Mouse (Mus musculus) mature B cell (primary cell): ENCODE measurements around the gene Ablim2.

Experiments used
- in situ Hi-C: fragments of 300-500 bp; cut with MboI; formaldehyde crosslinking; loops from 2 replicates; pipeline ENCODE4 v1.14.3; 2019

Ablim2 gene

DNA sequence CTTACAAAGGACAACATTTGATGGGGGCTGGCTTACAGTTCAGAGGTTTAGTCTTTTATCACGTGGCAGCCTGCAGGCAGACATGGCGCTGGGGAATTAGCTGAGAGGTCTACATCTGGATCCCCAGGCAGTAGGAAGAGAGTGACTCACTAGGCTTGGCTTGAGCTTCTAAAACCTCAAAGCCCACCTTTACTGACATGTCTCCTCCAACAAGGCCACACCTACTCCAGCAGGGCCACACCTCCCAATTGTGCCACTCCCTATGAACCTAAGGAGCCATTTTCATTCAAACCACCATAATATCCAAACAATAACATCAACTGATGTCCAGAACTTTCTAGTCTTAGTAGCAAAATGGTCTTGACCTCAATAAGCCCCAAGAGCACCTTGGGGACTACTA lies 12.6 kb downstream of the Ablim2 start:
- in situ Hi-C loops, result no loop called here

DNA sequence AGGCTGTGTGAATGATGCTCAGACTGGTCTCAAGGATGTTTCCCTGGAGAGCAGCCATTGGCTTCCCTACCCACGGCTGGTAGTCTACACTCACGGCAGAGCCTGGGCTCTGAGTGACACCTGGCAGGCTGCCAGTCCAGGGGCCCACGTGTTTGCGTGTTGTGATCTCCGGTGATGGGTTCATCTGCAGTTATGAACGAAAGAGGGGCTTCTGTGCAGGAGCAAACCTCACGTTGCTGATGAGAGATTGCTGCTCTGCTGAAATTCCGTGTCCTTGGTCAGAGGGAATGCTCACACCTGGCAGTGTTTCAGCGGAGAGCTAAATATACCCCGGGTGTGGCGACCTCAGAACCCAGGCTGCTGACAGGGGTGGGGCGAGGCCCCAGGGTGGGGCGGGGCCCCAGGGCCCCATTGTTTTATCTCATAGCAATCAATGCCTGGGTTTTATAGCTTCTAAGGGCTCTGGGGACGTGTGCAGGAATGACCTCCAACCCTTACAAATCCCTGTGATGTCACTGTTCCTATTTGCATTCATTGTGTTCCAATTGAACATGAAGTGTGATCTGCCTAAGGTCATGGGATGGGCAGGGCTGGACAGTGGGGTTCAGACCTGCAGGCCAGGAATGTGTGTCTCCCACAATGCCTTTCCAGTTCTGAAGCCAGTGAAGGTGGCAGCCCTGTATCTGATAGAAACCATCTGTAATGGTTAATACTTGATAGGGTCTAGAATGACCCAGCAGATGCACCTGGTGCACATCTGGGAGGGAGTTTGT lies 13.4 kb downstream of the Ablim2 start:
- in situ Hi-C loops, result no loop called here

DNA sequence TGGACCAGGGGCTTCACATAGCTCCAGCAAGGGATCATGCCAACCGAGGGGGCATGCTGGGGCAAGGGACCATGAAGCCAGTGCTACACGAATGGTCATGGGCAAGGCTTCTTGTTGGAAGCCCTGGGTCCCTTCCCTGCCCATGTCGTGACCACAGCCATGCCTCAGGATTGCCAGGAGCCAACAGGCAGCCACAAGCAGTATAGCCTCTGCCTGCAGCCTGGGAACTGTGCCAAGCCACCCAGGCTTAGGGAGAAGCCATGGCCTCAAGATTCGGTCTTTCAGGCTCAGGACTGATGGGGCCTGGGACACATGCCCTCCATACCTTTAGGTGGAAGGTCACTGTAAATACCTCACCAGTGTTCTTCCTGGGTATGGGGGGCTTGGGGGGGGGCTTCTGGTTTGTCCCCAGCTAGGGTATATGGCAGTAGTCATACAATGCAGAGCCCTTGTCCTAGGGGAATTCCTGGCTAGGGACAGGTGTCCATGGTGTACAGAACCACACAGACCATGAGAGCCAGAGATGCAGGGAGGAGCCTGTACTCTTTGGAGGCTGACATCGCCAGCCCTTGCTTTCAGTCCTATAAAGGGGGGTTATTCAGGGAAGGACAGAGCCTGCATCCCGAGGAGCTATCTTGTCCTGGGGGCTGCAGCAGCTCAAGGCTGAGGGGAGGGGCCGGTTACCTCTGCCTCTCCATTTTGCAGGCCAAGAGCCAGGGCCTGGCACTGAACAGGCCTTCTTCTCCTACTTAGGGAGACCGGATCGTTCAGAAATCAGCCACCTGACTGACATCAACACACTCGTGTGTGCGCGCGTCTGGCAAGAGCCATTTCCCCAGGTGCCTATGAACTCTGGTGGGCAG lies 15.8 kb downstream of the Ablim2 start:
- in situ Hi-C loops, result no loop called here

DNA sequence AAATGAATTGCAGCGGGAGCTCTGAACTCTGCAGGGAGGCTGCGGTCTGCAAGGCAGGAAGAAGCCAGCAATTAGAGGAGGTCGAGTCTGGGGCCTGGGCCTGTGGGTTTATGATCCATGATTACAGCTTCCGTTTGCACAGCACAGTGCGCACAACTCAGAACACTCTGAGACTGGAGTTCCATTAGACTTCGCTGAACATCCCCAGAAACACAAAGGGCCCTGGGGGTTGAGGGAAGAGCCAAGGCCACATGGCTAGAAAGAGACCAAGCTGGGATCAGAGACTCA lies 16.4 kb downstream of the Ablim2 start:
- in situ Hi-C loops, result no loop called here

DNA sequence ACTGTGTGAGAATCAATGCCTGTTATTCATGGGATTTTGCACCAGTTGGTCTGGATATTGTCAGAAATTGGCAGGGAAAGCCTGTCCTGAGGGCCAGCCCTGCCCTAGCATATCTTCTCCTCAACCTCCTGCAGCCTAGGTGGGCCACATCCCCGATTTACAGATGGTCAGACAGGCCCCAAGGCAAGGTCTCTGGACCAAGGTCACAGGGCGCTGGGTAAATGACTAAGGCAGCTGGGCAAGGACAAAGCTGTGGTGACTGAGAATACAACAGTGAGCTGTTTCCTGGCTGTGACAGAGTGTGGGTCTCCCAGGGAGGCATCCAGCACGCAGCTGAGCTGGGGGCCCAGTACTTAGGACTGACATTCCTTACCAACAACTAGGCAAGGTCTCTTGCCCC lies 23.4 kb downstream of the Ablim2 start:
- in situ Hi-C loops, result no loop called here

DNA sequence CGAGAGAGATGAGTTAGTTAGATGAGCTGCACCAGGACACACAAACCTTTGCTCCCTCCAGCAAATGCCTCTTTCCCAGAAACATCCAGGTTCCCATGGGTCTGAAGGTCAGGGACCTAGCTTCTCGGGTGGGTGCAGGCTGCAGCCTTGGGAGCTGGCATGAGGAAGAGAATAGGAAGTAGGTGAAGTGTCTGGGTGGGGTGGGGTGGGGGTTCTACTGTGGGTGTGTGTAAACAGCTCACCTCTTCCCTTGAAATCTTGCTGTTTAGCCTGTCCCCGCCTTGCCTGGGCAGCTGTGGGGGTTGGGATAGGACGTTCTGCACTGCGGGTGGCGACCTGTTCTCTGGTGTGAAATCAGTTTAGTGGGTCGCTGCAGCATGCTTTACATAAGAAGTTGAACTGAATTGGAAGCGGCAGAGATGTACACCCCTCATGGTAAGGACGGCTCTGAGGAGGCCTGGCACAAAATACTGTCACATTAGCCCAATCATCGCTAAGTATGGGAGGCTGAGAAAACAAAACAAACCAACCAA lies 25.0 kb downstream of the Ablim2 start:
- in situ Hi-C loops, result no loop called here

DNA sequence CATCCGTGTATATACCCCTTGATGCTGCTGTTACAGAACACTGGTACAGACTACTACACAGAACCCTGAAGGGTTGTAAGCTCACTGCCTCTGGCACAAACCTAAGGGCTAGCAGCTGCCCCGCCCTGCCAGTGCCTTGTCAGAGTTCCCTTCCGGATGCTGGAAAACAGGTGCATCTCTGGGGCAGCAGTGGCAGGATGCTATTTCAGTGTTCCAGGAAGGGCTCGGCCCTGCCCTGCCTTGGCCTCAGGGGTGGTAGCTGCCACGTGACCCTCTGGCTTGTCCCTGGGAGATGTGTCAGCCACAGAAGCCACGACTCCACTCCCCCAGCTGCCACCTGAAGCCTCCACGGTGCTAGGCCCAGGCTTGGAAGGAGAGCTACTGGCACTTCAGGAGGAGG lies 28.2 kb downstream of the Ablim2 start:
- in situ Hi-C loops, result no loop called here

DNA sequence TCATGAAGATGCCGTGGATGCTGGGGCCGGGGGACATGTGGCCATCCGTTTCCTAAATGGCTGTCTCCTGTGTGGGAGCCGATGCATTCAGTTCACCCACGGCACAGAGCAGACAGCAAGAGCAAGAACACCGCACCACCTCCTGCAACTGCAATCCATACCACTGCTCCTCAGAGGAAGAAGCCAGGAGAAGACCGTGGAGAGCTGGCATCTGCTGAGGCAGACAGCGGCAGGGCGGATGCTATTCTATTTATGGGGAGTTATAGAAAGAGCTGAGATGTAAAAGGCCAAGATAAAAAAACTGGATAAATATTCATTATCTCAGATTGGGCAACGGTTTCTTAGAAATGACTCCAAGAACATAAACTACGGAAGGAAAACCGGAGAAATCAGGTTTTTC lies 30.2 kb downstream of the Ablim2 start:
- in situ Hi-C loops, result no loop called here

DNA sequence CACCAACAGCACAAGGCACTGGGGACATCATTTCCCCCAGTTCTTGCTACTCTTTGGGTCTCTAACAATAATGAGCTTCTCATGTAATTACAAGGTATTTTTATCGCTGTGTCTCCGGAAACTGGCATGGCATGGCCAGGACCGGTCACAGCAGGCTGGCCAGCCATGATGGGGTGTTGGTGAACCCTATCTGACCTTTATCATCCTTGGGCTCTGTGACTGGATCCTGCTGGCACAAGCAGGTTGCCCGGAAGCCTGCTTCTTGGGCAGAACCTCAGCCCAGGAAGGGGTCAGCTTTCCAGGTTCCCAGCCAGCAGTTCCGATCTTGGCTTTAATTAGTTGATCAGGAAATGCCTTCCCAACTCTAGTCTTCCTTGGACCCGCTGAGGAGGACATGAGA lies 31.0 kb downstream of the Ablim2 start:
- in situ Hi-C loops, result no loop called here

DNA sequence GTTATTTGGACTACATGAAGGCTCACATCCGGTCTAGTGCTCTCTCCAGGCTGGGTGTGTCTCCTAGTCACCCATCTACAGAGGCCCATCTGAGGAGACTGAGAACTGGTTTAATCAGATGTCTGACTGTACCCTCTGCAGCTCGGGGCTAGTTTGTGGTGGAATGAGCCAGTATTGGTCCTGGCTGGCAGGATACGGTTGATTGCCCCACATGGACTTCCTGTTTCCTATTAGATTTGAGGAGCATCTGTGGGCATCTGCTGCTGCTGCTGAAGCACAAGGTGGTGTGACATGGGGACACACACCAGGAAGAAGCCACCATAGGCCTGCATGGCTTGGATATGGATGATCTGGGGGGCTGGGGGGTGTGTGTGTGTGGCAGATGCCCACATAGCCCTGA lies 32.0 kb downstream of the Ablim2 start:
- in situ Hi-C loops, result no loop called here

DNA sequence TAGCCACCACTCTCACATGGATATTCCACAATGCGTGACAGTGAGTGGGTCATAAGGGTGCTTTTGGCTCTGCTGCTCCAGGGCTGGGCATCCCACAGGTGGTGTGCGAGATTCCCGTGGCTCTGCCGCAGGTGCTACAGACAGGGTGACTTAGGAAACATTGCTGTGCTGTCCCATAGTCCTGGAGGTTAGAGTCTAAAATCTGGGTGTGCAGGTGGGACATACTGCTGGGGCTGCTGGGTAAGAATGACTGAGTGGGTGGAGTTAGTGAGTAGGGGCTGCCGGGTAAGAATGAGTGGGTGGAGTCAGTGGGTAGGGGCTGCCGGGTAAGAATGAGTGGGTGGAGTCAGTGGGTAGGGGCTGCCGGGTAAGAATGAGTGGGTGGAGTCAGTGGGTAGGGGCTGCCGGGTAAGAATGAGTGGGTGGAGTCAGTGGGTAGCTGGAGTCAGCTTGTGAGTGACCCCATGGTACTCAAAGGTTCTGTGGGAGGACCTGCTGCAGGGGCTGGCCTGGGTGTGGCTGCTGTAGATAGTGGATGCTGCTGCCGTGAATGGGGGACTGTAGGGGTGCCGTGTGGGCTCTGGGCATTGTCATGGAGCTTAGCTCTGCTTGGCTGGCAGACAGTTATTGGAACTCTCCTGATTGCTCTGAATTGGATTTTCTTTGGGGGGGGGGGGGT lies 32.8 kb downstream of the Ablim2 start:
- in situ Hi-C loops, result no loop called here

DNA sequence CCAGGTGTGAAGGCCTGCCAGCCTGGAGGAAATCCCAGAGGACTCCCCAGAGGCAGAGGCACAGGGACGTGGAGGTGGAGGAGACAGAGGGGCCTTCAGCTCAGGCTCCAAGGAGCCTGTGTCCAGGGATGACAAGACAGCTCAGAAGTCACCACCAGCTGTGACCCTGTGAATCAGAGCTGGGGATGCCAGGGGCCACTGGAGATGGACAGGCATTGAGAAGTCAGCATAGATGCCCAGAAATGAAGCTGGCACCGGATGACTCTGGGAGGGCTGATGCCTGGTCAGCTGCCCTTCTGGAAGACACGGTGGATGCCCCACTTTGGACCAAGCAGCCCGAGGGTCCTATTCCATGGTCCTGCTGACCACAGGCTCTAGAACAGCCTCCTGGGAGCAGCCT lies 36.3 kb downstream of the Ablim2 start:
- in situ Hi-C loops, result no loop called here

DNA sequence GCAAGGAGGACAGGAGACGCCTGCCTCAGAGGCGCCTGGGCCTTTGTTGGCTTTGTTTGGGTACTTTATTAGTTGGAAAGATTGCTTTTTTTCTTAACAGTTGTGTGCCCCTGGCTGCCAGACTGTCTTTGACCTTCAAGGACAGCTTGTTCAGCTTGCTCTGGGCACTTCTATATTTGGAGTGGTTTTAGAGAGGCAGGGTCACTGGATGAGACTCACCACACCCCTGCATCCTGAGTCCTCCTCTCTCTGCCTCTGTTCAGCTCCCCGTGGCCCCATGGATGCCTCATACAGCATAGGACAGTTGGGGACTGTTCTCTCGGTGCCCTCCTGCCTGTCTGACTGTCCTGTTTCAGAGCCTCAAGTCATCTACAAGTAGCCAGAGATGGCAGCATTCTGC lies 37.3 kb downstream of the Ablim2 start:
- in situ Hi-C loops, result no loop called here

DNA sequence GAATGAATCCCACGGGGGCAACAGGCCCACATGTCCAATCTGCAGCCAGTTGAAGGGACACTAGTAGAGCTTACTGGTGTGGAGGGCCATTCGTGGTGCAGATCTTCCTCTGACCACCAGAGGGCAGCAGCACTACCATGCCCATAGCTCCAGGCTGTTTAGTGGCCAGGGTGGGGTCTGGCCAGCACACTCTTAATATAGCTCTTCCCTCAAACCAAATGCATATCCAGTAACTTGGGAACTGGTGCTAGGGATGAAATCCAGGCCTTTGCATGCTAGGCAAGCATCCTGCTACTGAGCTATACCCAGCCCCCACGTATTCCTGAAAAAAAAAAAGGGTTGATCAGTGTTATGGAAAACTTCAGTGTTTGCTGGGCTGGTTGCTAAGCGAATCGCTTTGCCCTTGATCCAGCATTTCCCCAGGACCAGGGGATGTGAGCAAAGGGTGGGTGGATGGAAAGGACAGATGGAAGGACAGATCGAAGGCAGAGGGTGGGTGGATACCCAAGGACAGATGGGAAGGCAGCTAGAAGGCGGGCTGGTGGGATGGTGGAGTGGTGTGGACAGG lies 37.9 kb downstream of the Ablim2 start:
- in situ Hi-C loops, result no loop called here

DNA sequence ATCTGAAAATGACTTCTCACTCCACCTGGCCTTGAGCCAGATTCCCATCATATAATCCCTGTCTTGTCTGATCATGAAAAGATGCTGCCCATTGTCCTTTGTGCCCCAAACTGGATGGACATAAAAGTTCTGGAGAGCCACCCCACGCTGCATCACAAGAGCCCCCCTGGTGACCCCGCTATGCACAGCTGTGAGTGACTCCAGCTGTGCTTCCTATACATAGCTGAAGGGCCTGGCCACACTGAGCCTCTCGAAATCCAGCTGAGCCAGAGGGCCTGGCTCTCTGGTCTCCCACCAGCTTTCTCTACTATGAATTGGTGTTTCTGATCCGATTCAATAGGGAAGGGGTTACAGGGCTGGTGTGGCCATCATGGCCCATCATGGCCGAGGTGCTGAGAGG lies 38.5 kb downstream of the Ablim2 start:
- in situ Hi-C loops, result no loop called here

DNA sequence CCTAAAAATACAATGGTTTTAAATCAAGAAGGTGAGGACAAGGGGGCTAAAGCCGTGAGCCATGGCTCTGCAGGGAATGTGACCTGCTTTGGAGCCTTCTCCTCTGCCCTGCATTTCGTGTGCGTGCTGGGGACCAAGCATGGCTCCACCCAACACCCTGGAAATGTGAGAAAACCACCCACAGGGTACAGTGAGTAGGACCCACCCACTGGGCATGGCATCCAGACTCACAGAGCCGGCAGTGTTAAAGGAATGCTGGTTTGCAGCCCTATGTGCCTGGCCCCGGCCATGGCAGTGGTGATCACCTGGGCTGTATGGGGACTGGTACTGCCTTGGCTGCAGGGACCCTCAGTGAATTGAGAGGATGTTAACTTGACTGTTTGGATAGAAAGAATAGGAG lies 41.4 kb downstream of the Ablim2 start:
- in situ Hi-C loops, result no loop called here

DNA sequence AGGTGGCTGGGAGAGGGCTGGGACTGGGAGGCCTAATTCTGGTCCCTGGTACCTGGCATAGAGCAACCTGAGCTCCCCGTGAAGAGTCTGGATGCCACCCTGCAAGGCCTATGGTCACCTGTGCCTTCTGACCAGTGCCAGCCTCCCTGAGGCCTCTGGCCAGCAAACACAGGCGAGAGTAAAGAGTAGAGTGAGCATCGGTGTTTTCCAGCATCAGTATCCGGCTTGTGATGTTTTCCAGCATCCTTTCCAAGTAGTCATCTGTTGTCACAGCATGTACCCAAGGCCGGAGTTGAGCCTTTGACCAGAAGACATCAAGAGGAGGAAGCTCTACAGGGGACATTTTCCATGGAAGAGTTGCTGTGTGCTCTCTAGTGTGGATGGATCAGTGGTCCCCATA lies 45.7 kb downstream of the Ablim2 start:
- in situ Hi-C loops, result no loop called here

DNA sequence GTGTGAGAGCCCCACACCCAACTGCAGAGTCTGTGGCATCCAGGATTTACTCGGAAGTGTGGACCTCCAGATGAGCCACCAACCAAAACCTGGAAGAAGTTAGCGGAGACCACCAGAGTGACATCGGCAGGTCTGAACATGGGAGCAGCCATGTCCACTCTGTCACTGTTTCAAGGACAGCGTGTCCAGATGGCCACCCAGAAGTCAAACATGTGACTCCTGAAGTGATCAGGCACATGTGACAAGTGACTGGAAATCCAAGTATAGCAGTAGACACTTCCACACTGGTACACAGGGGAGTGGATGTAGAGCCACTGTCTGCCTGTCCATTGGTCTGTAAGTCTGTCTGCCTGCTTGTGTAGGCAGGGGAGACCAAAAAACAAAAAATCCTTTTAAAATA lies 47.0 kb downstream of the Ablim2 start:
- in situ Hi-C loops, result no loop called here

DNA sequence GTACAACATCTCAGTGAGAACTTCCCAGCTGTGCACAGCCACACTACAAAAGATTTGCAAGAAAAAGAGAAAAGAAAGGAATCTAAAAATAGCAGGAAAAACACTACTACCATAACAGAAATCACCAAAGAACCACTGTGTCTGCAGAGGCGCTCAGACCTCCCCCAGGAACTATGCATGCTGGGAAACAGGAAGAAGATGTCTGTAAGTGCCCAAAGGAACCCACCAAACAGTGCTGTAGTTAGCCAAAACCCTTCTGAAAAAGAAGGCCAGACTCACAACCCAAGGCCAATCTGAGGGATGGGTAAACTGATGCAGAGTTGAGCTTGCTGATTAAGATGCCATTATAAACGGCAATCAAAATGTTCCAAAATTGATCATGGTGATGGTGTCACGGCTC lies 47.5 kb downstream of the Ablim2 start:
- in situ Hi-C loops, result no loop called here

DNA sequence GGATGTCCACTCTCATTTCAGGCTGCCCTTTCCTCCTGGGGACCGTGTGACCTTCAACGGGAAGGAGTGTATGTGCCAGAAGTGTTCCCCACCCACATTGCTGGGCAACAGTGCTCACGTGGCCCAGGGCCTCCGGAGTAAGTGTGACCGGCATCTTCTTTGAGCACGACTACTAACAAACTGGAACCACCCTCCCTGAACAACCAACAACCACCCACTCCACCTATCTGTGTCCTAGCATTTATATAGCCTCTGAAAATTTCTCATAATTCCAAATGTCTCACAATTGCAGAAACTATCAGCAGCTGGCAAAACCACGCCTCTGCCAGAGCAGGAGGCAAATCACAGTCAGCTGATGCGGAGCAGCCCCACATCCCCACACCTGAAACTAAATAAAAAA lies 49.3 kb downstream of the Ablim2 start:
- in situ Hi-C loops, result no loop called here

DNA sequence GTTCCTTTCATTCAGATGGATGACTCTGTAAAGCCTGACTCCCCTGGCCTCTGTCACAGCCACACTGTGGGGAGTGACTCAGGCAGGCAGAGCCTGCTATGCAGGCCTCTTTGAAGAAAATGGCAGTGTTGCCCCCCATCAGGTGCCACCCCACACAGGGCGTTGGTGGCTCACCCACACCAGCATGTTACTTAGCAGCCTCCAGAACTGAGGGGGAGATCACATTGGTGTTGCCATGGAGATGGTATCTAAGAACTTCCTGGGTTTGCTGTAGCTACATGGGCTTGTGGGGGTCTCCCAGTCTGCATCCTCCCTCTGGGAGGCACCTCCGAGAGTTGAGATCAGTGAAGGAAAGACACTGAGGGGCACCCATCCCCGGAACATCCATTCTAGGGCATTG lies 52.8 kb downstream of the Ablim2 start:
- in situ Hi-C loops, result no loop called here

DNA sequence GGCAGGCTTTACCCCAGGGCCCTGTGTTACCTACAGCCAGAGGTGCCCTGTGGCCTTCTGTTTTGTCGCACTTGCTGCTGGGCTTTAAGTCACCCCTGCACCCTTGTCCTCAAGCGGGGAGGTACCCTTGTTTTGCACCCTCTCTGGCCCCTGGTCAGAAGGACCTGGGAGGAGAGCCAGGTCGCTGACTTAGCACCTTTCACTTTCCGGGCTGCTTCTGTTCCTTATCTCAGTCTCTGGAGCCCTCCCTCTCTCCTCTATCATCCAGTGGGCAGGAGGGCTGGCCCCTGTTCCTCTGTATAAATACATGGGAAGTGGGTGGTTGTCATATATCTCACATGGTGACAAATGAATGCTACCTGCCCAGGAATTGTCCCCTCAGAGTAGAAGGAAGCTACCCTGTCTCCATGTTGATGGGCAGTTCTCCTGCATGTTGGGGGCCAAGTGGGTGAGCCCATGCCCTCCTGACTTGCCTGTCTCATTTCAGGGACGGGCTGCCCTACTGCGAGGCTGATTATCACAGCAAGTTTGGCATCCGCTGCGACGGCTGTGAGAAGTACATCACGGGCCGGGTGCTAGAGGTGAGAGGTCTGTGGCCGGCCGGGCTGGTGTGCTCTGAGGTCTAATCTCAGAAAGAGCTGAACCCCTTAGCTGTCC lies 54.1 kb downstream of the Ablim2 start:
- in situ Hi-C loops, result no loop called here
